Mouse (Mus musculus): ENCODE results near the gene Gramd1b. TPM values are rescaled to one million over a fixed set of nuclear protein-coding genes. Genes with fewer than 3 reads are reported as not detected.

The Gramd1b gene
- polyA plus RNA-seq, 1 experiment from 2014 or later: 7.1 TPM

- H3K27ac ChIP-seq (replicated peaks; ENCODE audit: low read depth, low read length): no peak overlapping the region
- ATAC-seq (ENCODE audit: low read depth) (no peak), DNase-seq (ENCODE audit: low spot score) (no peak)
- WGBS: 90% methylated on average over 3 of the region's 3 CpGs
- H3K4me1 ChIP-seq (ENCODE audit: control insufficient read depth, insufficient read depth, low read length): no peaks in the 10 kb centered on the region
- no peak overlapping the region for H3K4me2 ChIP-seq (ENCODE audit: low read depth, low read length)
- H3K36me3 ChIP-seq (ENCODE audit: control insufficient read depth, insufficient read depth, low read length): no peaks in the 10 kb centered on the region
- no peak overlapping the region for H3K4me3 ChIP-seq (ENCODE audit: low read depth, low read length)
- H3K9ac ChIP-seq (ENCODE audit: low read depth, low read length): no peak overlapping the region
- H3K27me3 ChIP-seq (replicated peaks; ENCODE audit: control insufficient read depth, insufficient read depth, low read length): no peaks in the 10 kb centered on the region
- no peaks in the 10 kb centered on the region for H3K9me3 ChIP-seq (ENCODE audit: control insufficient read depth, low read length)
Measured at GRCm38 (mm10) chr9:40410895-40411294, 120.3 kb downstream of the Gramd1b start.

- WGBS: 17% methylated on average over 2 of the region's 2 CpGs
- ATAC-seq (ENCODE audit: low read depth) (no peak), DNase-seq (ENCODE audit: low spot score) (peak; percentile 54)
- Histone ChIP-seq H3K27me3 (replicated peaks; ENCODE audit: control insufficient read depth, insufficient read depth, low read length) (no peaks in the 10 kb centered on the region), H3K9me3 (ENCODE audit: control insufficient read depth, low read length) (no peaks in the 10 kb centered on the region), H3K4me2 (ENCODE audit: low read depth, low read length) (no peak overlapping the region), H3K9ac (ENCODE audit: low read depth, low read length) (no peak overlapping the region), H3K36me3 (ENCODE audit: control insufficient read depth, insufficient read depth, low read length) (no peaks in the 10 kb centered on the region), H3K4me1 (ENCODE audit: control insufficient read depth, insufficient read depth, low read length) (no peaks in the 10 kb centered on the region), H3K27ac (replicated peaks; ENCODE audit: low read depth, low read length) (0 out of 2 replicates have a peak overlapping the region, but pooled peaks have one; percentile 24), H3K4me3 (ENCODE audit: low read depth, low read length) (no peak overlapping the region)
Measured at GRCm38 (mm10) chr9:40409071-40409470, 122.1 kb downstream of the Gramd1b start.

GRCm38 (mm10) chr9:40408415-40408814, 122.8 kb downstream of the Gramd1b start:
- 33% methylated on average over 3 of the region's 3 CpGs for WGBS
- Histone ChIP-seq H3K9me3 (ENCODE audit: control insufficient read depth, low read length) (no peaks in the 10 kb centered on the region), H3K9ac (ENCODE audit: low read depth, low read length) (no peak overlapping the region), H3K36me3 (ENCODE audit: control insufficient read depth, insufficient read depth, low read length) (no peaks in the 10 kb centered on the region), H3K4me3 (ENCODE audit: low read depth, low read length) (no peak overlapping the region), H3K27me3 (replicated peaks; ENCODE audit: control insufficient read depth, insufficient read depth, low read length) (no peaks in the 10 kb centered on the region), H3K27ac (replicated peaks; ENCODE audit: low read depth, low read length) (peak overlapping the region; percentile 24; the same call in 1 of the 2 replicates), H3K4me1 (ENCODE audit: control insufficient read depth, insufficient read depth, low read length) (no peaks in the 10 kb centered on the region), H3K4me2 (ENCODE audit: low read depth, low read length) (no peak overlapping the region)
- ATAC-seq (ENCODE audit: low read depth) (peak; percentile 10; the same call in 1 of the 2 replicates), DNase-seq (ENCODE audit: low spot score) (no peak)

DNA sequence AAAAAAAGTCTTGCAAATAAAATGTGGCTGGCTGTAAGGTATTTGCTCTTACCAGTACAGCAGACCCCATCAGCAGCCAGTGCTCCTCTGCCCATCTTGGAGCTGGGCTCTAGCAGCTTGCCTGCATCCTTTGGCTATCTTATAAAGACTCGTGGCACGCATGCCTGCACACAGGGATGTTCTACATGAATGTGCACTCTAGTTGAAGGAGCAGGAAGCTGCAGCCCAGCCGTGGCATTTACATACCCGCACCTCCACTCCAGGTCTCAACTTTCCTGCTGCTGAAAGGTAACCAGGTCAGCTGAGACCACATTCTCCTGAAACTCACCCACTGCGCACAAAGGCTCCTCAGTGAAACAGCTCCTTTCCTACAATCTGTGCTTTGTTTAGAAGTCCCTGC, 123.3 kb downstream of the Gramd1b start:
- no peak overlapping the region for H3K9ac ChIP-seq (ENCODE audit: low read depth, low read length)
- H3K4me2 ChIP-seq (ENCODE audit: low read depth, low read length): no peak overlapping the region
- DNase-seq (ENCODE audit: low spot score): peak; percentile 50
- ATAC-seq (ENCODE audit: low read depth): peak; percentile 42
- 50% methylated on average over 5 of the region's 5 CpGs for WGBS
- H3K9me3 ChIP-seq (ENCODE audit: control insufficient read depth, low read length): no peaks in the 10 kb centered on the region
- no peaks in the 10 kb centered on the region for H3K4me1 ChIP-seq (ENCODE audit: control insufficient read depth, insufficient read depth, low read length)
- no peaks in the 10 kb centered on the region for H3K36me3 ChIP-seq (ENCODE audit: control insufficient read depth, insufficient read depth, low read length)
- no peaks in the 10 kb centered on the region for H3K27me3 ChIP-seq (replicated peaks; ENCODE audit: control insufficient read depth, insufficient read depth, low read length)
- H3K4me3 ChIP-seq (ENCODE audit: low read depth, low read length): no peak overlapping the region
- no peak overlapping the region for H3K27ac ChIP-seq (replicated peaks; ENCODE audit: low read depth, low read length)

- no peak for ATAC-seq (ENCODE audit: low read depth)
- H3K4me3 ChIP-seq (ENCODE audit: low read depth, low read length): no peak overlapping the region
- no peak overlapping the region for H3K27ac ChIP-seq (replicated peaks; ENCODE audit: low read depth, low read length)
- no peaks in the 10 kb centered on the region for H3K36me3 ChIP-seq (ENCODE audit: control insufficient read depth, insufficient read depth, low read length)
- no peak overlapping the region for H3K4me2 ChIP-seq (ENCODE audit: low read depth, low read length)
- DNase-seq (ENCODE audit: low spot score): no peak
- no peak overlapping the region for H3K9ac ChIP-seq (ENCODE audit: low read depth, low read length)
- H3K9me3 ChIP-seq (ENCODE audit: control insufficient read depth, low read length): no peaks in the 10 kb centered on the region
- no peaks in the 10 kb centered on the region for H3K4me1 ChIP-seq (ENCODE audit: control insufficient read depth, insufficient read depth, low read length)
- H3K27me3 ChIP-seq (replicated peaks; ENCODE audit: control insufficient read depth, insufficient read depth, low read length): no peaks in the 10 kb centered on the region
- 48% methylated on average over 6 of the region's 6 CpGs for WGBS
Measured at GRCm38 (mm10) chr9:40405804-40406203, 125.4 kb downstream of the Gramd1b start.

- Histone ChIP-seq H3K36me3 (ENCODE audit: control insufficient read depth, insufficient read depth, low read length) (no peaks in the 10 kb centered on the region), H3K4me2 (ENCODE audit: low read depth, low read length) (no peak overlapping the region), H3K9me3 (ENCODE audit: control insufficient read depth, low read length) (no peaks in the 10 kb centered on the region), H3K27ac (replicated peaks; ENCODE audit: low read depth, low read length) (no peak overlapping the region), H3K9ac (ENCODE audit: low read depth, low read length) (no peak overlapping the region), H3K27me3 (replicated peaks; ENCODE audit: control insufficient read depth, insufficient read depth, low read length) (no peaks in the 10 kb centered on the region), H3K4me3 (ENCODE audit: low read depth, low read length) (no peak overlapping the region), H3K4me1 (ENCODE audit: control insufficient read depth, insufficient read depth, low read length) (no peaks in the 10 kb centered on the region)
- ATAC-seq (ENCODE audit: low read depth) (no peak), DNase-seq (ENCODE audit: low spot score) (peak; percentile 41)
- WGBS: 78% methylated on average over 5 of the region's 5 CpGs
Measured at GRCm38 (mm10) chr9:40405263-40405662, 125.9 kb downstream of the Gramd1b start.

GRCm38 (mm10) chr9:40404637-40405036, 126.5 kb downstream of the Gramd1b start:
- DNase-seq (ENCODE audit: low spot score): no peak
- H3K36me3 ChIP-seq (ENCODE audit: control insufficient read depth, insufficient read depth, low read length): no peaks in the 10 kb centered on the region
- no peaks in the 10 kb centered on the region for H3K9me3 ChIP-seq (ENCODE audit: control insufficient read depth, low read length)
- WGBS: 91% methylated on average over 11 of the region's 11 CpGs
- no peak overlapping the region for H3K4me2 ChIP-seq (ENCODE audit: low read depth, low read length)
- H3K9ac ChIP-seq (ENCODE audit: low read depth, low read length): no peak overlapping the region
- H3K27ac ChIP-seq (replicated peaks; ENCODE audit: low read depth, low read length): no peak overlapping the region
- no peak overlapping the region for H3K4me3 ChIP-seq (ENCODE audit: low read depth, low read length)
- H3K27me3 ChIP-seq (replicated peaks; ENCODE audit: control insufficient read depth, insufficient read depth, low read length): no peaks in the 10 kb centered on the region
- H3K4me1 ChIP-seq (ENCODE audit: control insufficient read depth, insufficient read depth, low read length): no peaks in the 10 kb centered on the region
- no peak for ATAC-seq (ENCODE audit: low read depth)

DNA sequence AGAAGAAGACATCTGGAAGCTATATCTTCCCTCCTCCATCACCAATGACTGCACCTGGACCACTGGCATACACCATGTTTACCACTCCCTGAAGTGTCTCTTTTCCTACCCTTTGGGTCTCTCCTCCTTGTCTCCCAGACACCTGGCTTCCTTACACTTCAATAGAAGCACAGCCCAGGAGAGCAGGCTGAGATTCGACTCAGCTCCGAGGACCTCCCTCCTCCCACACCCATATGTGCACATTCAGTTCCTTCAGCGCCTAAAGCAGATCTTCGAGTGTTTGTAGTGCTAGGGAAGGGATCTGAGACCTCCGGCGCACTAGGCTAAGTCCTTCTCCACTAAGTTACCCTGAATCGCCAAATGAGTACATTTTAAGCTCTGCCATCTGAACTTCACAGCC, 127.4 kb downstream of the Gramd1b start:
- no peak overlapping the region for H3K27ac ChIP-seq (replicated peaks; ENCODE audit: low read depth, low read length)
- DNase-seq (ENCODE audit: low spot score) (no peak), ATAC-seq (ENCODE audit: low read depth) (no peak)
- no peak overlapping the region for H3K4me2 ChIP-seq (ENCODE audit: low read depth, low read length)
- WGBS: 72% methylated on average over 7 of the region's 7 CpGs
- H3K36me3 ChIP-seq (ENCODE audit: control insufficient read depth, insufficient read depth, low read length): no peaks in the 10 kb centered on the region
- no peak overlapping the region for H3K4me3 ChIP-seq (ENCODE audit: low read depth, low read length)
- H3K9me3 ChIP-seq (ENCODE audit: control insufficient read depth, low read length): no peaks in the 10 kb centered on the region
- no peak overlapping the region for H3K9ac ChIP-seq (ENCODE audit: low read depth, low read length)
- H3K27me3 ChIP-seq (replicated peaks; ENCODE audit: control insufficient read depth, insufficient read depth, low read length): no peaks in the 10 kb centered on the region
- H3K4me1 ChIP-seq (ENCODE audit: control insufficient read depth, insufficient read depth, low read length): no peaks in the 10 kb centered on the region

- ATAC-seq (ENCODE audit: low read depth) (no peak), DNase-seq (ENCODE audit: low spot score) (no peak)
- H3K9me3 ChIP-seq (ENCODE audit: control insufficient read depth, low read length): no peaks in the 10 kb centered on the region
- H3K9ac ChIP-seq (ENCODE audit: low read depth, low read length): no peak overlapping the region
- H3K27ac ChIP-seq (replicated peaks; ENCODE audit: low read depth, low read length): no peak overlapping the region
- 78% methylated on average over 5 of the region's 5 CpGs for WGBS
- no peak overlapping the region for H3K4me2 ChIP-seq (ENCODE audit: low read depth, low read length)
- H3K27me3 ChIP-seq (replicated peaks; ENCODE audit: control insufficient read depth, insufficient read depth, low read length): no peaks in the 10 kb centered on the region
- no peaks in the 10 kb centered on the region for H3K36me3 ChIP-seq (ENCODE audit: control insufficient read depth, insufficient read depth, low read length)
- no peaks in the 10 kb centered on the region for H3K4me1 ChIP-seq (ENCODE audit: control insufficient read depth, insufficient read depth, low read length)
- H3K4me3 ChIP-seq (ENCODE audit: low read depth, low read length): no peak overlapping the region
Measured at GRCm38 (mm10) chr9:40401818-40402217, 129.4 kb downstream of the Gramd1b start.

All from embryonic facial prominence, embryonic 14.5 days (tissue).